ENCODE assay signal across 21 mouse cellular contexts in the genomic region with DNA sequence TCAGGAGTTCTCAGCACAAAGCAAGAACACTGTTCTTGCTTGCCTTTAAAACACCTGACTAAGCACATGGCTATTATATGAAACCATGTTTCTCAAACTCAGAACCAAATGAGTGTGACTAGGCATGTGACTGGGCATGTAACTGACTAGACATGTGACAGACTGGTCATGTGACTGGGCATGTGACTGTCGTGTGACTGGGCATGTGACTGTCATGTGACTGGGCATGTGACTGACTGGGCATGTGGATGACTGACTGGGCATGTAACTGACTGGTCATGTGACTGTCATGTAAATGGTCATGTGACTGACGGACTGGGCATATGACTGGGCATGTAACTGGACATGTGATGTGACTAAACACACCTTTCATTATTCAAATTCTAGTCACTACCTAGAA. TPM values are rescaled to one million over a fixed set of nuclear protein-coding genes. Genes with fewer than 3 reads are reported as not detected.
A peak's percentile ranks its signal among the peaks of the same experiment; 100 is the strongest.
DNase-seq lines count a peak whose midpoint lies in the region; ATAC-seq lines count a peak whose summit lies in the region.
"Had no signal": no experiment of that assay in that cellular context is flagged by ENCODE, and none has a peak within 500 bp of the region (broad histone marks: within the 10 kb centered on the region; RNA-seq: fewer than 3 reads in every experiment).

No protein-coding gene starts in this region.

- DNase-seq in CD4-positive, CD25-positive, alpha-beta regulatory T cell, adult 2 months (ENCODE audit: low read depth, low spot score) = peak; percentile 42
- DNase-seq in ZHBTc4 (ENCODE audit: low read depth, low spot score) = peak; percentile 8
- DNase-seq in naive thymus-derived CD4-positive, alpha-beta T cell, adult 2 months (ENCODE audit: low read depth) = peak; percentile 26
- DNase-seq in left cerebral cortex, postnatal 25 days (ENCODE audit: low spot score in 2 of 2) = no peak
- DNase-seq in thymus, postnatal 4 days = no peak
- DNase-seq: adrenal gland, adult 2 months; cerebellum, adult 9-10 months; gastrocnemius, adult 2 months; heart, adult 18-20 months; kidney, adult 9 months; layer of hippocampus, postnatal 36 days; left cerebral cortex, postnatal 4 days; lung, postnatal 14 days had no signal

- H3K4me3 ChIP-seq in megakaryocyte, embryonic 14.5 days (replicated peaks) = peak overlapping the region; percentile 51
- H3K4me3 ChIP-seq: forebrain, embryonic 15.5 days; gastrocnemius, adult 2 months; hindbrain, embryonic 13.5 days; liver, embryonic 15.5 days; midbrain, embryonic 15.5 days; neural tube, embryonic 13.5 days had no signal

- no peaks in the 10 kb centered on the region for H3K36me3 ChIP-seq in megakaryocyte, embryonic 14.5 days (replicated peaks; ENCODE audit: low read length)
- H3K36me3 ChIP-seq: liver, embryonic 15.5 days; midbrain, embryonic 15.5 days; neural tube, embryonic 13.5 days had no signal

- H3K27me3 ChIP-seq in megakaryocyte, embryonic 14.5 days (replicated peaks) = peaks cover 2% of the 10 kb centered on the region
- H3K27me3 ChIP-seq: forebrain, embryonic 15.5 days; hindbrain, embryonic 13.5 days; liver, embryonic 15.5 days; midbrain, embryonic 15.5 days; neural tube, embryonic 13.5 days had no signal

- 0 out of 2 replicates have a peak, but pooled peaks cover 2% of the 10 kb centered on the region for H3K9me3 ChIP-seq in megakaryocyte, embryonic 14.5 days
- H3K9me3 ChIP-seq: forebrain, embryonic 15.5 days; hindbrain, embryonic 13.5 days; liver, embryonic 15.5 days; midbrain, embryonic 15.5 days; neural tube, embryonic 13.5 days had no signal

- intact Hi-C loops in left cerebral cortex, postnatal 25 days (cut with DNase I) = loop anchor here (5.0 kb wide), 1 partner anchor 52 kb away; no protein-coding TSS in a partner anchor

- no peak for ATAC-seq in CD4-positive, CD25-positive, alpha-beta regulatory T cell, adult 4 months
- no peak for ATAC-seq in megakaryocyte, adult 5-6 weeks (ENCODE audit: poor library complexity, severe bottlenecking)
- ATAC-seq: forebrain, embryonic 15.5 days; midbrain, embryonic 15.5 days had no signal

- H3K4me1 ChIP-seq in megakaryocyte, embryonic 14.5 days = peaks cover 2% of the 10 kb centered on the region; the same call in 1 of the 2 replicates
- H3K4me1 ChIP-seq: hindbrain, embryonic 13.5 days; liver, embryonic 15.5 days; midbrain, embryonic 15.5 days had no signal

RNA-seq across cellular contexts. Expression of a gene that starts 16.8 kb away (rescaled TPM):
- polyA plus RNA-seq in CD4-positive, CD25-positive, alpha-beta regulatory T cell, adult 4 months (2017; shearing (Covaris generic)) = under 1 TPM in 1 of 2 experiments, not detected in 1; 0.17 TPM
- 0.04 TPM in 1 of 2 replicates, not detected in the other for polyA plus RNA-seq in megakaryocyte, embryonic 14.5 days (2012; ENCODE audit: insufficient read depth, low replicate concordance)
- total RNA-seq in megakaryocyte, adult 5-6 weeks (2015) = 0.04 and 0.27 TPM in 2 replicates
- total RNA-seq in megakaryocyte, adult 5-6 weeks (2017) = 0.59 and 1.5 TPM in 2 replicates
- 1 to 10 TPM; 8.0 to 8.2 TPM for total RNA-seq in left cerebral cortex, postnatal 25 days (2021)

RNA-seq across cellular contexts. Expression of a gene that starts 39.8 kb away (rescaled TPM):
- polyA plus RNA-seq in CD4-positive, CD25-positive, alpha-beta regulatory T cell, adult 4 months (2017; shearing (Covaris generic)) = 10 to 100 TPM; 10.1 to 11.2 TPM
- polyA plus RNA-seq in megakaryocyte, embryonic 14.5 days (2012; ENCODE audit: insufficient read depth, low replicate concordance) = not detected in 2 replicates
- total RNA-seq in megakaryocyte, adult 5-6 weeks (2015) = 1.7 and 1.9 TPM in 2 replicates
- 1.5 and 2.2 TPM in 2 replicates for total RNA-seq in megakaryocyte, adult 5-6 weeks (2017)
- total RNA-seq in left cerebral cortex, postnatal 25 days (2021) = 10 to 100 TPM; 91.5 to 91.9 TPM

Comparison
In these comparisons a context has a peak if more than half of its experiments do, and no peak if none do; other contexts are left out.
1. DNase-seq: peak in CD4-positive, CD25-positive, alpha-beta regulatory T cell, adult 2 months (single experiment), ZHBTc4 (single experiment) and naive thymus-derived CD4-positive, alpha-beta T cell, adult 2 months (single experiment); none in left cerebral cortex, postnatal 25 days (0 of 2) and thymus, postnatal 4 days (single experiment).
2. RNA of a gene that starts 39.8 kb away (total RNA-seq): 91.5 to 91.9 TPM in left cerebral cortex, postnatal 25 days; 1.5 to 2.2 TPM in megakaryocyte, adult 5-6 weeks; every median in the first group is over 10 times any median in the second.